Mouse (Mus musculus): ENCODE measurements around the gene Gabbr2. TPM values are rescaled to one million over a fixed set of nuclear protein-coding genes. Genes with fewer than 3 reads are reported as not detected.

Gene Gabbr2
- polyA plus RNA-seq, 1 experiment from 2014 or later = 0.08 TPM

- Histone ChIP-seq H3K27ac (no peak overlapping the region), H3K4me1 (replicated peaks) (peaks cover 14% of the 10 kb centered on the region), H3K9ac (replicated peaks) (no peak overlapping the region), H3K4me2 (no peak overlapping the region), H3K4me3 (replicated peaks) (no peak overlapping the region), H3K9me3 (no peaks in the 10 kb centered on the region), H3K27me3 (peaks cover 7% of the 10 kb centered on the region; the same call in 1 of the 2 replicates), H3K36me3 (peaks cover 17% of the 10 kb centered on the region)
- 35% methylated on average over 3 of the region's 3 CpGs for WGBS
- ATAC-seq (ENCODE audit: insufficient number of reproducible peaks, insufficient read depth, low FRiP score, low TSS enrichment, low read depth) = no peak
Measured at GRCm38 (mm10) chr4:47015156-47015555, 23.5 kb upstream of the Gabbr2 start.

GRCm38 (mm10) chr4:47012476-47012875, 20.8 kb upstream of the Gabbr2 start:
- no peak overlapping the region for H3K27ac ChIP-seq
- peaks cover 14% of the 10 kb centered on the region for H3K27me3 ChIP-seq
- peaks cover 17% of the 10 kb centered on the region for H3K36me3 ChIP-seq
- H3K9ac ChIP-seq (replicated peaks) = no peak overlapping the region
- no peaks in the 10 kb centered on the region for H3K9me3 ChIP-seq
- H3K4me2 ChIP-seq = no peak overlapping the region
- peaks cover 14% of the 10 kb centered on the region for H3K4me1 ChIP-seq (replicated peaks)
- no peak overlapping the region for H3K4me3 ChIP-seq (replicated peaks)
- 67% methylated on average over 10 of the region's 10 CpGs for WGBS
- ATAC-seq (ENCODE audit: insufficient number of reproducible peaks, insufficient read depth, low FRiP score, low TSS enrichment, low read depth) = no peak

DNA sequence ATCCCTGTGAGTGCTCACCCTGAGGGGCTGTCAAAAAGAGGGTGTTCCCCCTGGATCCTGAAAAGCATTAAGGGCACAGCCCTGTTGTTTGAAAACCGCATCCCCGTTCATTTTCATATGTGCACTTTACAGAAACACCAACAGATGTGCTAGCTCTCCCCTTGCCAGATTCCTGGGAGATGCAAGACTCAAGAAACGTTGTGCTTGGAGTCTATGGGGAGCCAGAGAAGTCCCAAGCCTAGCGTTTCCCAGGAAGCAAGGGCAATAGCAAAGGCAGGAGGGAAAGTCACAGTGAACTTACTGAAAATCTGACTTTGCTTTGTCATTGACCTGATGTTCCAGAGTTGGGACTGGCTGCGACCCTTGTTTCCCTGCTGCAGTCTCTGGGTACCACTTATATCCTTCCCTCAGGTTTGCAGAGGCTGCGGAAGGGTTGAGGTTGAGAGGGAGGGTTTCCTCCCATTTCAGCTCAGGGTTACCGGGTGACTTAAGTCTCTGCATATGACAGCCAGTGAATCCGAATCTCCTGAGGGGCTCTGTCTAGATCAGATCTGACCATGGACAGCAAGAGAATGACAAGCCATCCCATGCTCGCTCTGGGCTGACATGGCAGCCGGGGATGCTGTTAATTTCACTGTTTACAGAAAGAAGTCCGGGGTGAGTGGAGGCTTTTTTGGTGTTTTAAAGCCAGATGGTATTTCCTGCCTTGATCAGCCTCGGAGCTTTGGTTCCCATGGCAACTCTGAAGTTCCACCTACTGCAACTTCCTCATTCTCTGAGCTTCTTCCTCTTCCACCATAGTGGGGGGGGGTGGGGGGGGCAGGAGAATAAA, 18.9 kb upstream of the Gabbr2 start:
- H3K4me1 ChIP-seq (replicated peaks) = peaks cover 15% of the 10 kb centered on the region
- H3K4me3 ChIP-seq (replicated peaks) = no peak overlapping the region
- 47% methylated on average over 12 of the region's 12 CpGs for WGBS
- peak overlapping the region; percentile 36 for H3K4me2 ChIP-seq
- H3K9ac ChIP-seq (replicated peaks) = 0 out of 2 replicates have a peak overlapping the region, but pooled peaks have one; percentile 8
- no peaks in the 10 kb centered on the region for H3K9me3 ChIP-seq
- peaks cover 20% of the 10 kb centered on the region for H3K27me3 ChIP-seq
- no peaks in the 10 kb centered on the region; the same call in 1 of the 2 replicates for H3K36me3 ChIP-seq
- no peak overlapping the region for H3K27ac ChIP-seq
- no peak for ATAC-seq (ENCODE audit: insufficient number of reproducible peaks, insufficient read depth, low FRiP score, low TSS enrichment, low read depth)

DNA sequence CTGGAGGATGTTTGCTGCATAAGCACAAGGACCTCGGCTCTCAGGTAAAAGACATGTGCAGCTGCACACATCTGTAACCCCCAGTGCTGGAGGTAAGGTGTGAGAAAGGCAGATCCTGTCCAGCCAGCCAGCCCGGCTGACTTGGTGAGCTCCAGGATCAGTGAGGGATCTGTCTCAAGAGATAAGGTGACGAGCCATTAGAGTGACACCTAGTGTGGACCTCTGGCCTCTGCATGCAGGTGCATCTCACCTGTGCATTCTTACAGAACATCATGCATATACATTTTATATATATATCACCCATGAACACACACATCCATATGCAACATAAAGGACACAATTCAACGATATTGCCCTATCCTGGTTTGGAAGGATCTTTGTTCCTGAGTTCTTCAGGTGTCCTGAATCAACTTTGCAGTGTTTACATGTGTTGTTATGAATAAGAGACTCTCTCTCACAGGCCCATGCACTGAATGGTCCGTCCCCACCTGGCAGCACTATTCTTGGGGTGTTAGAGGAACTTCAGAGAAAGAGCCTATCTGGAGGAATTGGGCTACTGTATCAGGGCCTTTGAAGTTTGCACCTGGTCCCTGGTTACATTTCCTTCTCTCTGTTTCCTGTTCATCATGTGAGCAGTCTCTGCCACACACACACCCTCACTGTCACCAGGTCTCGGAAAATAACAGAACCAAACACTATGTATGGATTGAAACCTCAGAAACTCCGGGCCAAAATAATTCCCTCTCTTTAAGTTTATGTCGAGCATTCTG, 9.1 kb upstream of the Gabbr2 start:
- Histone ChIP-seq H3K36me3 (no peaks in the 10 kb centered on the region), H3K4me1 (replicated peaks) (no peaks in the 10 kb centered on the region), H3K9ac (replicated peaks) (no peak overlapping the region), H3K27ac (no peak overlapping the region), H3K4me2 (no peak overlapping the region), H3K4me3 (replicated peaks) (no peak overlapping the region), H3K9me3 (no peaks in the 10 kb centered on the region), H3K27me3 (peaks cover 51% of the 10 kb centered on the region)
- whole genome bisulfite sequencing = 70% methylated on average over 8 of the region's 8 CpGs
- ATAC-seq (ENCODE audit: insufficient number of reproducible peaks, insufficient read depth, low FRiP score, low TSS enrichment, low read depth) = no peak

- Histone ChIP-seq H3K36me3 (no peaks in the 10 kb centered on the region), H3K27me3 (peaks cover 62% of the 10 kb centered on the region), H3K4me3 (replicated peaks) (no peak overlapping the region), H3K9me3 (no peaks in the 10 kb centered on the region), H3K9ac (replicated peaks) (no peak overlapping the region), H3K4me2 (no peak overlapping the region), H3K27ac (no peak overlapping the region), H3K4me1 (replicated peaks) (no peaks in the 10 kb centered on the region)
- 68% methylated on average over 2 of the region's 2 CpGs for WGBS
- no peak for ATAC-seq (ENCODE audit: insufficient number of reproducible peaks, insufficient read depth, low FRiP score, low TSS enrichment, low read depth)
Measured at GRCm38 (mm10) chr4:46997969-46998368, 6.3 kb upstream of the Gabbr2 start.

DNA sequence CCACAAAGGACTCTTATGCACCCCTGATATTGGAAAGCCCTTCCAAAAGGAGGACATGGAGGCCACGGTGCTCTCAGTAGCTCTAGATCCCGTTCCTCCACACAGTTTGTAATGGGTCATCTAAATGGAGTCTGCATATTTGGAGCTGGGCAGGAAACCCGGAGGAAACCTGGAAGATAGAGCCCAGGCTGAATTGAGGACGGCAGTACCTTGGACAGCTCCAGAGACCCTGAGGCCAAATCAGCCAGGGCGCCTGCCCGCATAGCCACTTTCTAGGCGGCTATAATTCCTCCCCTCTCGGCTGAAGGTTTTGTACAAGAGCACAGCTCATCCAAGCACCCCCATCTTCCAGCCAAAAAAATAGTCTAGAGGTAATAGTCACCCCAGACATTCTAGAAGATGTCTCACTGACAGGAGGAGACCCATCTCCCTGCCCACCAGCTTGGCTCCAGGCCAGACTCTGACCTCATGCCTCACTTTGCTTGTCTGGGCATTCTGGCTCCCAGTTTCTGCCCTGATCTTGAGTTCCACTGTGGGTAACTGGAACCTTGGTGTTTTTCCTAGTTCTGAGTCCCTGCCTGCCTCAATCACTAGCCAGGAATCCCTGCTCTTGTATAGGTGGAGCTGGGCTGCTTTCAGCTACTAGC, 1.3 kb upstream of the Gabbr2 start:
- WGBS = 5% methylated on average over 8 of the region's 8 CpGs
- peaks cover 97% of the 10 kb centered on the region for H3K27me3 ChIP-seq
- H3K27ac ChIP-seq = no peak overlapping the region
- H3K9ac ChIP-seq (replicated peaks) = no peak overlapping the region
- H3K9me3 ChIP-seq = no peaks in the 10 kb centered on the region
- no peak overlapping the region for H3K4me2 ChIP-seq
- no peaks in the 10 kb centered on the region for H3K36me3 ChIP-seq
- peaks cover 16% of the 10 kb centered on the region for H3K4me1 ChIP-seq (replicated peaks)
- H3K4me3 ChIP-seq (replicated peaks) = no peak overlapping the region
- no peak for ATAC-seq (ENCODE audit: insufficient number of reproducible peaks, insufficient read depth, low FRiP score, low TSS enrichment, low read depth)

DNA sequence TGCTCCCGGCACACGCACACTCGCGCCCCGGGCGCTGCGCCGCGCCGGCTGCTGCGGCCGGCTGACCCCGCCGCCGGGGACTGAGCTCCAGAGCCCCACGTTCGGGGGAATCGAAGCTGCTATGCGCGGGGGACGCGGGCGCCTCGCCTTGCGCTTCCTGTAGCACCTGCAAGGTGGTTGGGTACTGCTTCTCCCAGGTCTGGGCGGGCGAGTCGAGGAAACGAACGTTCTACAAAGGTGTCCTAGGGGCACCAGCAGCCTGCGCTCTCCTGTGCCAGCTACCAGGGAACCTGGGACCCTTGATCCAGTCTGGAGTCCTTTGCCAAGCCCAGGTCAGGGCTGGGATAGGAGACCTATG, 265 bp upstream of the Gabbr2 start:
- Histone ChIP-seq H3K36me3 (no peaks in the 10 kb centered on the region), H3K4me1 (replicated peaks) (peaks cover 16% of the 10 kb centered on the region), H3K4me2 (peak overlapping the region; percentile 95), H3K9ac (replicated peaks) (0 out of 2 replicates have a peak overlapping the region, but pooled peaks have one; percentile 31), H3K4me3 (replicated peaks) (peak overlapping the region; percentile 55), H3K9me3 (no peaks in the 10 kb centered on the region), H3K27me3 (peaks cover 93% of the 10 kb centered on the region), H3K27ac (no peak overlapping the region)
- no peak for ATAC-seq (ENCODE audit: insufficient number of reproducible peaks, insufficient read depth, low FRiP score, low TSS enrichment, low read depth)
- WGBS = 1% methylated on average over 31 of the region's 31 CpGs

- WGBS = 6% methylated on average over 29 of the region's 29 CpGs
- Histone ChIP-seq H3K36me3 (no peaks in the 10 kb centered on the region), H3K4me3 (replicated peaks) (peak overlapping the region; percentile 55), H3K4me1 (replicated peaks) (peaks cover 16% of the 10 kb centered on the region), H3K27me3 (peaks cover 90% of the 10 kb centered on the region), H3K27ac (no peak overlapping the region), H3K4me2 (peak overlapping the region; percentile 6; the same call in 1 of the 2 replicates), H3K9ac (replicated peaks) (no peak overlapping the region), H3K9me3 (no peaks in the 10 kb centered on the region)
- ATAC-seq (ENCODE audit: insufficient number of reproducible peaks, insufficient read depth, low FRiP score, low TSS enrichment, low read depth) = 0 out of 2 replicates have a peak, but pooled peaks have one; percentile 26
Measured at GRCm38 (mm10) chr4:46990281-46991015, 1.2 kb downstream of the Gabbr2 start.

- 2% methylated on average over 17 of the region's 17 CpGs for WGBS
- no peak for ATAC-seq (ENCODE audit: insufficient number of reproducible peaks, insufficient read depth, low FRiP score, low TSS enrichment, low read depth)
- 0 out of 2 replicates have a peak overlapping the region, but pooled peaks have one; percentile 55 for H3K4me3 ChIP-seq (replicated peaks)
- no peak overlapping the region for H3K4me2 ChIP-seq
- no peaks in the 10 kb centered on the region for H3K36me3 ChIP-seq
- H3K27me3 ChIP-seq = peaks cover 84% of the 10 kb centered on the region
- H3K9me3 ChIP-seq = no peaks in the 10 kb centered on the region
- no peak overlapping the region for H3K27ac ChIP-seq
- H3K9ac ChIP-seq (replicated peaks) = no peak overlapping the region
- peaks cover 16% of the 10 kb centered on the region for H3K4me1 ChIP-seq (replicated peaks)
Measured at GRCm38 (mm10) chr4:46989842-46990241, 1.8 kb downstream of the Gabbr2 start.

- 72% methylated on average over 4 of the region's 4 CpGs for WGBS
- H3K4me3 ChIP-seq (replicated peaks) = no peak overlapping the region
- H3K4me1 ChIP-seq (replicated peaks) = peaks cover 16% of the 10 kb centered on the region
- H3K27me3 ChIP-seq = peaks cover 74% of the 10 kb centered on the region
- H3K36me3 ChIP-seq = no peaks in the 10 kb centered on the region
- no peak overlapping the region for H3K9ac ChIP-seq (replicated peaks)
- no peak overlapping the region for H3K4me2 ChIP-seq
- H3K9me3 ChIP-seq = no peaks in the 10 kb centered on the region
- ATAC-seq (ENCODE audit: insufficient number of reproducible peaks, insufficient read depth, low FRiP score, low TSS enrichment, low read depth) = no peak
- H3K27ac ChIP-seq = no peak overlapping the region
Measured at GRCm38 (mm10) chr4:46988824-46989223, 2.8 kb downstream of the Gabbr2 start.

Data from limb, embryonic 12.5 days (tissue).